Mouse (Mus musculus): ENCODE data around the gene Celf3. TPM values are rescaled to one million over a fixed set of nuclear protein-coding genes. Genes with fewer than 3 reads are reported as not detected.

Celf3 gene
- polyA plus RNA-seq, 1 experiment from 2014 or later = 0.17 TPM

DNA sequence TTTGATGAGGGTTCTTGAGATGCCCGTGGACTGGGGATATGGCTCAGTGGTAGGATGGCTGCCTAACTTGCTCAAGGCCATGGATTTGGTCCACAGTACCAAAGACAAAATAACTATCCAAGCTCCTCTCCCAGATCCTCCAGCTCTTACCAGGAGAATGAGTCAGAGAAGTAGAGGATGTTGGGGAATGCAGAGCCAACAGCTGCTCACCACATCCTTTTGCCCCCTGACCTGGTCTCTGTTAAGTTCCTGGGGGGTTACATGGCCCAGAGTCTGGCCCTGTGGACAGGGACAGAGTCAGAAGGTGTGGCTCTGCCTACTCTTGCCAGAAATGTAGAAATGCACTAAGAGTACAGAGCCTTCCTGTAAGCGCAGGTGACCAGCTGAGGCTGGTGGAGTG lies 18.3 kb upstream of the Celf3 start:
- ATAC-seq = no peak
- ChIA-PET CTCF (no interaction called here), POLR2A (no interaction called here)
- no peak for DNase-seq (ENCODE audit: low read depth, low spot score)
- in situ Hi-C loops (cut with MboI; ENCODE audit: low pct_unique_long_range_greater_than_20kb) = loop anchor here (5.0 to 10.0 kb wide), 3 partner anchors 47 to 385 kb away; no protein-coding TSS in a partner anchor
- no peaks in the 10 kb centered on the region for H3K27me3 ChIP-seq
- TF ChIP-seq CTCF (IDR thresholded peaks at IDR 0.05) = no peak

DNA sequence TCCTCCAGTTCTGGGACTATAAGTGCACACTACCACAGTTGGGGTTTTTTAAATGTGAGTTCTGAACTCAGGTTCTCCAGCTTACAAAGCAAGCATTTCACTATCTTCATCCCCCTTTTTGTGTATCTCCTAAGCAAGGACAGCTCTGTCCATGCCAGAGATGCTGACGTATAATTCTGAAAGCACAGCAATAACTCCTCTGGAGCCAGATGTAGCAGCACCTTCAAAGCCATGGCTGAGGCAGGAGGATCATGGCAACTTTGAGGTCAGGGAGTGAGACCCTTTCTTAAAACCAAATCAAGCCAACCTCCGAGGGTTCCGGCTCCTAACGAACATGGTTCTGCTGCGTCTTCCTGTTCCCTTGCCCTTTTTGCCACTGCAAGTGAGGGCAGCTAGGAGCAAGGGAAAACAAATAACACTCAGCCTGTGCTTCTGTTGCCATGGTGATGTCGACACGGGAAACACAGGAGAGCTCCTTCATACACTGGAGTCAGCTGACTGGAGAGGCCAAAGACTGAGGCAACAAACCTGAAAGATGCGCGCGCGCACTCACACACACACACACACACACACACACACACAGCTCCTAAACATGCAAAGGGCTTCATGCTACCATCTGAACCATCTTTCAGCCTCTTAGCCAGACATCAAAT lies 14.0 kb upstream of the Celf3 start:
- DNase-seq (ENCODE audit: low read depth, low spot score) (no peak), ATAC-seq (no peak)
- in situ Hi-C loops (cut with MboI; ENCODE audit: low pct_unique_long_range_greater_than_20kb) = no loop called here
- TF ChIP-seq CTCF (IDR thresholded peaks at IDR 0.05) = no peak
- ChIA-PET CTCF (interaction anchor here (1.1 to 1.7 kb wide), 3 partner anchors 28 to 97 kb away, joined by 3 to 5 read pairs (median 4); no protein-coding TSS in a partner anchor), POLR2A (no interaction called here)
- no peaks in the 10 kb centered on the region for H3K27me3 ChIP-seq

DNA sequence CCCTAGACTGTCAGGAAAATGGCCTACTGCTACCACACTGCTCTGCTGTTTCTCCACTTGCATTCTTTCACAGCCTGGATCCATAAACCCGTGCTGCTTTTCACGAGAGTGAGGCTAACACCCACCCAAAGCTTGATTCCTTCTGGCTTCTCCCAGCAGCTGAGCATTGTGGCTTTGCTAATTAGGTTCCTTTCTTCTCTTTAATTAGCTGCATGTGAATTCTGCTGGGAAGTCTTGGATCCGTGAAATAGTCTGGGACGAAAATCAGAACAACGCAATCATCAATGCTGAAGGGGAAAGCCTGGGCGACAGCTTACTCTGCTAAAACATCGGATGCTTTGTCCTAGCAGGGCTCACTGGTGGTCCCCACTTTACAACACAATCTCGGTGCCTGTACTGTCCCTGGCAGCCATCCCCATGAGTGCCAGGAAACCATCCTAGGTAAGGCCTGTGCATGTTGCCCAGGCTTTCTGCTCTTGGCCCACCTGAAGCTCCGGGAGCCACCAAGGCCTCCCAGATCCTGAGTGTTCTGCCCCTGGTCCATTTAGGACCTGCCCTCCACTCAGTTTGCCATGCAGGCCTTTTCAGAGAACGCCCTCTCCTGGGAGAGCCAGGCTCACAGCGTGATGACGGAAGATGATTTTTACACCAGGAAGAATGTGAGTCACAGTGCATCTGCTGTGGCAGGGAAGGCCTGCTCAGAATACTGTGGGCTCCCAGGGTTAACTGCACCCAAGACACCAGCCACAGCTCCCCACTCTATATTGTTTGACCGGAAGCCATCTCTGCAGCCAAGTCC lies 12.3 kb upstream of the Celf3 start:
- H3K27me3 ChIP-seq = no peaks in the 10 kb centered on the region
- POLR2A ChIA-PET = interaction anchor here (1.3 kb wide), 1 partner anchor 9 kb away, joined by 4 read pairs; no protein-coding TSS in a partner anchor
- no peak for DNase-seq (ENCODE audit: low read depth, low spot score)
- CTCF ChIA-PET = interaction anchor here (1.1 to 1.7 kb wide), 7 partner anchors 8 to 56 kb away, joined by 3 to 6 read pairs (median 3); no protein-coding TSS in a partner anchor
- no peak for TF ChIP-seq CTCF (IDR thresholded peaks at IDR 0.05)
- ATAC-seq = no peak
- in situ Hi-C loops (cut with MboI; ENCODE audit: low pct_unique_long_range_greater_than_20kb) = no loop called here

DNA sequence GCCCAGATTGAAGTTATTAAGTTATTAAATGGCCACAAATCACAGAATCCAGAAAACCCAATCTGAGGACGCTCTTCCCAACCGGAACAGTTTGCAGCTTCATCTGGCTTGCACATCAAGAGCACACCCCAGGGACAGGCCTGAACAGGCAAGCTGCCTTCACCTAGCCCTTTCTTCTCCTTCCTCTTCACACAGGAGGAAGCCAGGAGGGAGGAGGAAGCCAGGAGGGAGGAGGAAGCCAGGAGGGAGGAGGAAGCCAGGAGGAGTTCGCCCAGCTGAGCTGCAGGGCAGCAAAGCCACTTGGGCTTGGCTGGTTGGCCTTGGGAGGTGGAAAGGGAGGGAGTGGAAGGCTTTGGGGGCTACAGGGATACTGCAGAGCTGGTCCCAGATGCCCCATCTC lies 9.2 kb upstream of the Celf3 start:
- POLR2A ChIA-PET = interaction anchor here (1.0 kb wide), 1 partner anchor 12 kb away, joined by 4 read pairs; no protein-coding TSS in a partner anchor
- in situ Hi-C loops (cut with MboI; ENCODE audit: low pct_unique_long_range_greater_than_20kb) = no loop called here
- H3K27me3 ChIP-seq = no peaks in the 10 kb centered on the region
- DNase-seq (ENCODE audit: low read depth, low spot score) (no peak), ATAC-seq (no peak)
- TF ChIP-seq CTCF (IDR thresholded peaks at IDR 0.05) = no peak
- CTCF ChIA-PET = interaction anchor here (1.3 to 1.7 kb wide), 3 partner anchors 12 to 133 kb away, joined by 3 to 6 read pairs (median 3); no protein-coding TSS in a partner anchor

DNA sequence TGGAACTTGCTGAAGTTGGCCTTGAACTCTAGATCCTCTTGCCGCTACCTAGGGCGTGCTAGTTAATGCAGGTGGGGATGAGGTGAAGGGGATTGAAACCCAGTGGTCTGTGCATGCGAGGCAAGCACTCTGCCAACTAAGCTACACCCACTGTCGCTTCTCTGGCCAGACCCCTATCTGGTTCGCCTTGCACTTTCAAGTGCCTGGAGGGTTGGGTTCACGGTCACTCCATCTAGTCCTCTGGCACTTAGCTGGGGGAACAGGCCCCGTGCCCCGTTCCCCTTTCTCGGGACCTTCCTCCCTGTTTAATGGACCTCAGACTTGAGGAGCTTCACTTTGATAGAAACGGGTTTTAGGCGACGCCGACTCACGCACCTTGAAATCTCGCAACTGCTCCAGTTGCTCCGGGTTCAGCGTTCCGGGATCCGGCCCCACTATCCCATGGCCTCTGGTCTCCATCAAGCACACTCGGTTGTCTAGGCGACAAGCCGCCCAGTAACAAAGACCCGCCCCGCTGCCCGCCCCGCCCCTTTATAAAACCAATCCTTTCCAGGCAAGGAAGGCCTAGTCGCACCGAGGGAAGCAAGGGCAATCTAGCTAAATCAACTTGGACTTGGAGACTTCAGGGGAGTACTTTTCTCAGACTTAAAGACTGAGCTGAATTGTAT lies 5.5 kb upstream of the Celf3 start:
- no peak for TF ChIP-seq CTCF (IDR thresholded peaks at IDR 0.05)
- in situ Hi-C loops (cut with MboI; ENCODE audit: low pct_unique_long_range_greater_than_20kb) = no loop called here
- CTCF ChIA-PET = interaction anchor here (0.8 to 2.1 kb wide), 7 partner anchors 11 to 129 kb away, joined by 3 to 5 read pairs (median 3); no protein-coding TSS in a partner anchor
- DNase-seq (ENCODE audit: low read depth, low spot score) = no peak
- no peak for ATAC-seq
- H3K27me3 ChIP-seq = no peaks in the 10 kb centered on the region
- POLR2A ChIA-PET = interaction anchor here (0.6 to 1.2 kb wide), 3 partner anchors 16 to 364 kb away, joined by 3 to 4 read pairs (median 4); partner anchors contain the start of gene Cgn

DNA sequence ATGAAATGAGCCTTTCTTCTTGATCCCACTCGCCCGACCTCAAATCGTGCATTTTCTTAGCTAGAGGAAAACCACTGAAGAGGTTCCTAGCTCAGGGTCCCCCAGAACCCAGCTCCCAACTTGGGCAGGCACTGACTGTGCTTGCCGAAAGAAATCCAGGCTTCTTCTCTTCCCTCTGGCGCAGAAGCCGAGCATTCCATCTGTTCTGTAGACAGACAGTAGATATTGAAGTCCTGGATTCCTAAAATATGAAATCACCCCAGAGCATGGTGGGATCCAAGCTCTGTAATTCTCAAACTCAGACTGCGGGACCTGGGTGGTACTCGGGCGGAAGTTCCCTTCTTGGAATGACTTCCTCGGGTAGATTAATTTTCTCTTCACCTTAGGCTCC lies 5.0 kb upstream of the Celf3 start:
- DNase-seq (ENCODE audit: low read depth, low spot score) (no peak), ATAC-seq (peak; percentile 54)
- no peaks in the 10 kb centered on the region for H3K27me3 ChIP-seq
- in situ Hi-C loops (cut with MboI; ENCODE audit: low pct_unique_long_range_greater_than_20kb) = no loop called here
- no peak for TF ChIP-seq CTCF (IDR thresholded peaks at IDR 0.05)
- CTCF ChIA-PET = interaction anchor here (0.8 to 2.1 kb wide), 6 partner anchors 12 to 128 kb away, joined by 3 to 5 read pairs (median 3); no protein-coding TSS in a partner anchor
- POLR2A ChIA-PET = interaction anchor here (1.2 kb wide), 2 partner anchors 16 to 364 kb away, joined by 4 read pairs; no protein-coding TSS in a partner anchor

DNA sequence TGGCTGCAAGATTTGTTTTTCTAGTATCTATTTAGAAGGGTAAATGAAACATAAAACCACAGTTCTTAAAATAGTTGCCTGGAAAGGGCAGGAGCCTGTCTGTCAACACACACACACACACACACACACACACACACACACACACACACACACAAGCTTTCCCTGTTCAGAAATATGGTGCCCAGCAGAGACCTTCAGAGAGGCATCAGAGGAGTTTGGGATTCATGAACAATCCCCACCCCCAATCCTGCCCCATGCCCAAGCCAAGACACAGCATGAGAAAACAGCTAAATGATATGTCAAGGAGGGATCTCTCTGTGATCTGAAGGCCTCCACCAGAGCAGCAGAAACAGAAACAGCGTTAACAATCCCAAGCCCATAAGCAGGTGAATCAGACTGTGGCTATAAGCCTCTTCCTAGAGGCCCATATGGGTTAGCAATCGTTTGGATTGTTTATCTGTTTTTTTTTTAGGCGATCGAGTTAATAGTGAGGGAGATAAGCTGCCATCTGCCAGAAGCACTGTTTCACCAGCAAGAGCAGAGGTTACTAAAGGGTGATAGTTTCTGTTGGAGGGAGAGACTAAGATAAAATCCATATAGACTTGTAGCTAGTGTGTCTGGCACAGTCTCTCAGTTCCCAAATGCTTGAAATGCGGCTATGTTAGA lies 4.4 kb upstream of the Celf3 start:
- DNase-seq (ENCODE audit: low read depth, low spot score) (no peak), ATAC-seq (peak; percentile 31)
- no peaks in the 10 kb centered on the region for H3K27me3 ChIP-seq
- ChIA-PET POLR2A (interaction anchor here (0.5 to 1.2 kb wide), 3 partner anchors 17 to 363 kb away, joined by 4 to 5 read pairs (median 4); no protein-coding TSS in a partner anchor), CTCF (interaction anchor here (0.7 to 2.1 kb wide), 5 partner anchors 12 to 27 kb away, joined by 3 to 5 read pairs (median 3); no protein-coding TSS in a partner anchor)
- in situ Hi-C loops (cut with MboI; ENCODE audit: low pct_unique_long_range_greater_than_20kb) = no loop called here
- TF ChIP-seq CTCF (IDR thresholded peaks at IDR 0.05) = no peak

DNA sequence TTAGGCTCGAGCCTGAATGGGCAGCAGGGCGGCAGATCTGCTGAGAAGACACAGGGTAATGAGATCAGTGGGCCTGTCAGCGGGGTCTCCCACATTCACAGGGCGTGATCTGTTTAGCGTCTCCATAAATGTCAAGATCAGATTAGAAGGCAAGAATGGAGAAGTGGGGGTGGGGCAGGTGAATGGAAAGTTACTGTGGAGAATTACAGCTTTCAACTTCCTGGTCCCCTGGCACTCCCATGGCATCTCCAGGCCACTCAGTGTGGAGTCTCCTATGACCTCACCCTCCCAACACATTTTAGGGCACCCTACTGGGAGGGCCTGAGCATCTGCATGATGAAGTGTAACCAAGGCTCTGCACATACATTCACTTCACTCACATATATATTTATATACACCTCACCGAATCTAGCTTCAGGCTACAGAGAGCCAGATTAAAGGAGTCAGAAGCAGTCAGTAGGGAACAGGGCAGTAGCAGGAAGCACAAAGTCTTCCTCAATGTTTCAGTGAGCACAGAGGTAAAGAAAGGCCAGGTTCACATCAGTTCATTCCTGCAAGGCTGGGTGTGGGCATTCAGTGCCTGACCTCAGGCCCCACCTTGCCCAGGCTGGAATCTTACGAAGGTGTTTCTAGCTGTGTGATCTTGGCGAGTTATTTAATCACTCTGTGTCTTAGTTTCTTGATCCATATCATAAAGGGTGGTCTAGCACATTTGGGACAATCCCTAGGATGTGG lies 1.6 kb upstream of the Celf3 start:
- DNase-seq (ENCODE audit: low read depth, low spot score) = no peak
- in situ Hi-C loops (cut with MboI; ENCODE audit: low pct_unique_long_range_greater_than_20kb) = loop anchor here (25.0 kb wide), 1 partner anchor 714 kb away; the partner anchor contains the start of gene Gm5773
- no peaks in the 10 kb centered on the region for H3K27me3 ChIP-seq
- CTCF ChIA-PET = interaction anchor here (0.9 to 1.2 kb wide), 2 partner anchors 11 to 20 kb away, joined by 3 to 4 read pairs; no protein-coding TSS in a partner anchor
- TF ChIP-seq CTCF (IDR thresholded peaks at IDR 0.05) = no peak
- ATAC-seq = no peak
- POLR2A ChIA-PET = no interaction called here

DNA sequence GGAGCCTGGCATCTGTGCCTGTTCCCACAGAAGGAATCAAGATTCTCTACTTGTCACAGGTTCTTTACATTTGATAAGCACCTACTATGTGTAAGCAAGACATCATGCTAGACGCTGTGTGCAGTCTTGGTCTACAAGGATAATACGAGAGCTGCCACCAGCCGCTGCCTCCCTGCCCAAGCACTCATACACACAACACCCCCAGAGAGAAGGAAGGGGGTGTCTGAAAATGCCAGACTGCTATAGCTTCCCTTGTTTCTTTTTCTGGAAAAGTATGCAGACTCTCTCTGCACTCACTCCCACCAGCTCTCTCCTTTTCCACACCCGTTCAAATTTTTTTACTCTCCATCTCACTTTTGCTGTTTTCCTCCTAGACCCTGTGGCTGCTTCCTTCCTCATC lies 651 bp upstream of the Celf3 start:
- ChIA-PET POLR2A (no interaction called here), CTCF (interaction anchor here (1.2 kb wide), 1 partner anchor 21 kb away, joined by 4 read pairs; no protein-coding TSS in a partner anchor)
- no peak for DNase-seq (ENCODE audit: low read depth, low spot score)
- TF ChIP-seq CTCF (IDR thresholded peaks at IDR 0.05) = no peak
- no peaks in the 10 kb centered on the region for H3K27me3 ChIP-seq
- in situ Hi-C loops (cut with MboI; ENCODE audit: low pct_unique_long_range_greater_than_20kb) = loop anchor here (25.0 kb wide), 1 partner anchor 715 kb away; the partner anchor contains the start of gene Gm5773
- ATAC-seq = no peak

Measured in Patski (cell line).